Mouse (Mus musculus) forebrain, embryonic 10.5 days (tissue): Measurements from ENCODE around the gene Cyp3a41b. TPM values are rescaled to one million over a fixed set of nuclear protein-coding genes. Genes with fewer than 3 reads are reported as not detected.
"Not testable (repeated sequence)": the region's sequence is repeated elsewhere in the genome, so short reads cannot be mapped to it uniquely, and the experiment has no call there.

Experiments
- DNase-seq: peaks from one replicate; pipeline ENCODE4 v3.0.0-alpha.2; 2017; ENCODE audit warnings: low spot score; ENCODE audit errors: extremely low spot score
- H3K27ac ChIP-seq: fragments of 300-500 bp; sonication (generic); 2 replicates; pipeline ENCODE4 v1.5.1; 2016; ENCODE audit warnings: mild to moderate bottlenecking
- H3K27me3 ChIP-seq: fragments of 300-500 bp; sonication (generic); 2 replicates; pipeline ENCODE4 v1.6.1; 2016; ENCODE audit warnings: mild to moderate bottlenecking; ENCODE audit not compliant: poor library complexity, severe bottlenecking
- H3K36me3 ChIP-seq: fragments of 300-500 bp; sonication (generic); replicated peaks from 2 replicates; pipeline ENCODE4 v1.6.1; 2016; ENCODE audit warnings: mild to moderate bottlenecking, moderate library complexity
- H3K4me1 ChIP-seq: fragments of 300-500 bp; sonication (generic); 2 replicates; pipeline ENCODE4 v1.6.1; 2016
- H3K4me3 ChIP-seq: fragments of 300-500 bp; sonication (generic); 2 replicates; pipeline ENCODE4 v1.5.1; 2016; ENCODE audit warnings: mild to moderate bottlenecking, moderate library complexity
- H3K9me3 ChIP-seq: fragments of 300-500 bp; sonication (generic); 2 replicates; pipeline ENCODE4 v1.6.1; 2016; ENCODE audit warnings: mild to moderate bottlenecking, moderate library complexity
- WGBS: fragments of 180-500 bp; shearing (Covaris S2); methylation state at CpG from one replicate; pipeline ENCODE4 v1.1.7; 2016; 5-methylcytosine and 5-hydroxymethylcytosine counted together
- polyA plus RNA-seq: library from polyadenylated mRNA; unstranded; fragments of >200 nt; fragmentation: Nextera tagmentation; extraction: Ambion mirVana; gene quantifications from 2 replicates; pipeline ENCODE4 v1.2.1, GENCODE M21; 2016

Gene Cyp3a41b
- not detected in 2 replicates for polyA plus RNA-seq

DNA sequence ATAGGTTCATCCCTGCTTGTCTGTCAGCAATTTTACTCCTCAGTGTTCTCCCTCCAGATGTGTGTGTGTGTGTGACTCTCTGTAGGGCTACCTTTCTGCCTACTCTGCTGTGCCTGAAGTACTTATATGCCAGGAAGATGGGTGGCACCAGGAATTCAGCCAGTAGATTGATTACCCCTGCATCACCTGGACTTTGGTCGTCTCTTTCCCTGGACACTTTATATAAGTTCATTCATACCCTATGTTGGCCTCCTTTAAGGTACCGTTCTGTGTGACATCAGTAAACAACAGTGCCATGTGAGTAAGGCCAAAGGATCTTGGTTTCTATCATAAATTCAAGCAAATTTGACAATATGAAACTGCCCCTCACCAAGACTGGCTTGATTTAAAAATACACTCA, at the start of gene Cyp3a41b:
Gene Cyp3a41b, minus strand, starts transcription at position 101 of the 400 bp plus-strand sequence.
- H3K4me3 ChIP-seq: not testable (repeated sequence)

DNA sequence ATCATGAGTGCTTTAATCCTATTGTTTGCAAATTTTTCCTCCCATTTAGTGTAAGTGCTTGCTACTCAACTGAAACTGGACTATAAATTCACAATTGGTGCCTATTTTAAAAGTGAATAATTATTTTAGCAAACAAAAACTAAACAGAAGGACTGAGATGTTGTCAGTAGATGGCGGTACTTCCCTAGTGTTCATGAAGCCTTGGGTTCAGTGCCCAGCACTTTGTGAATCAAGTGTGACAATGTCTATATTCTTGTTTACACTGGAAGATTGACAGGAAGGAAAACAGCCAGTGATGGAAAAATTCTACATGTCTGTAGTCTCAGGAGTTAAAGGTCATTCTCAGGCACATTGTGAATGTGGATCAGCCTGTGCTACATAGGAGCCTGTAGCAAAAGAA, 47.8 kb upstream of the Cyp3a41b start:
- not testable (repeated sequence) for H3K4me1 ChIP-seq, H3K36me3 ChIP-seq, H3K4me3 ChIP-seq, H3K27ac ChIP-seq, DNase-seq, H3K27me3 ChIP-seq
- 86% methylated on average over 1 of the region's 1 CpGs for WGBS
- peaks cover 96% of the 10 kb centered on the region for H3K9me3 ChIP-seq

More for the DNA sequence above, at the start of gene Cyp3a41b:
- not testable (repeated sequence) for H3K27ac ChIP-seq, H3K4me1 ChIP-seq, H3K27me3 ChIP-seq, DNase-seq, H3K36me3 ChIP-seq, H3K9me3 ChIP-seq
- WGBS: 71% methylated on average over 1 of the region's 2 CpGs

DNA sequence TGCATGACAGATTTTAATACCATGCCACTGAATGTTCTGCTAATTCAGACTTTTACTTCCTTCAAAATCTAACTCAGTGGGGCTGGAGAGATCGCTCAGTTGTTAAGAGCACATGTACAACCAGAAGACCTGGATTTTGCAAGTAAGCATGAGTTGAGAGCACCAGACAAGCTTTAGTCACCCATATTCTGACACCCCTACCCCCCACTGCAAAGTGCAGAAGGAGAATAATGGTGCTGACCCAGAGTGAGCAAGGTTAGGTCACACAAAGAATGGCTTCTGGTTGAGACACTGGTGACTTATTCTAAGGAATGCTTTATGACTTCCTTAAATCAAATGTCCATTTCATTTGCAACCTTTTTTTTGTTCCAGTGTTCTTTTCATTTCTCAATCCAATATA, 20.4 kb upstream of the Cyp3a41b start:
- H3K27ac ChIP-seq, DNase-seq, H3K27me3 ChIP-seq, H3K4me1 ChIP-seq, H3K36me3 ChIP-seq, H3K4me3 ChIP-seq: not testable (repeated sequence)
- peaks cover 76% of the 10 kb centered on the region for H3K9me3 ChIP-seq
- WGBS: 93% methylated on average over 1 of the region's 1 CpGs

DNA sequence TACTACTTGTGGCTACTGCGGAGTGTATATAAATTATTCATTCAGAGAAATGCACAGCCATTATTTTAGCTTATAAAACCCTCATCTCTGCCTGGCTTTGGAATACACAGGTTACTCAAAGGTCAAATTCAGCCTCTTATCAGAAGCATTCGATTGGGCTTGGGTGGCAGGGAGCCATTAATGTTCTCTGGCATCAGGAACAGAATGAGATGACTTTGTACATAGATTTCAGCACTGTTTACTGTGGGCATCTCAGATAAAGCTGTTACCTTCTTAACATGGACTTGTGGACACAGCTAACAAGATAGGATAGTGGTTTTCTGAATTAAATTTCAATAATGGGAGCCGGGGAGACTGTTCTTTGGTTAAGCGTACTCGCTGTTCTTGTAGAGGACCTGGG, 13.3 kb upstream of the Cyp3a41b start:
- peaks cover 40% of the 10 kb centered on the region for H3K9me3 ChIP-seq
- H3K36me3 ChIP-seq, H3K4me1 ChIP-seq, DNase-seq, H3K27me3 ChIP-seq, H3K27ac ChIP-seq, H3K4me3 ChIP-seq: not testable (repeated sequence)
- 82% methylated on average over 5 of the region's 5 CpGs for whole genome bisulfite sequencing

DNA sequence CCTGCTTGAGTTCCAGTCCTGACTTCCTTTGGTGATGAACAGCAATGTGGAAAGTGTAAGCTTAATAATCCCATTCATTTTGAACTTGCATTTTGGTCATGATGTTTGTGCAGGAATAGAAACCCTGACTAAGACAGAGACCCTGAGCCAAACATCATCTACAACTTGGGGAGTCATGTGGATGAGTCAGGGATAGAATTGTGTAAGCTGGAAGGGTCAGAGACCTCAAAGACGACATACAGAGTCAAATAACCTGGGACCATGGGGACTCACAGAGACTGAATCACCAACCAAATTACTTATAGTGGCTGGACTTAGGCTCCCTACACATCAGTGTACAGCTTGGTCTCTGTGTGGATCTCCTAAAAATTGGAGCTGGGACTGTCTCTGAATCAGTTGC, 7.2 kb downstream of the Cyp3a41b start:
- H3K4me1 ChIP-seq, H3K36me3 ChIP-seq, DNase-seq, H3K27me3 ChIP-seq, H3K4me3 ChIP-seq, H3K27ac ChIP-seq: not testable (repeated sequence)
- 61% methylated on average over 1 of the region's 1 CpGs for WGBS
- peaks cover 12% of the 10 kb centered on the region for H3K9me3 ChIP-seq

DNA sequence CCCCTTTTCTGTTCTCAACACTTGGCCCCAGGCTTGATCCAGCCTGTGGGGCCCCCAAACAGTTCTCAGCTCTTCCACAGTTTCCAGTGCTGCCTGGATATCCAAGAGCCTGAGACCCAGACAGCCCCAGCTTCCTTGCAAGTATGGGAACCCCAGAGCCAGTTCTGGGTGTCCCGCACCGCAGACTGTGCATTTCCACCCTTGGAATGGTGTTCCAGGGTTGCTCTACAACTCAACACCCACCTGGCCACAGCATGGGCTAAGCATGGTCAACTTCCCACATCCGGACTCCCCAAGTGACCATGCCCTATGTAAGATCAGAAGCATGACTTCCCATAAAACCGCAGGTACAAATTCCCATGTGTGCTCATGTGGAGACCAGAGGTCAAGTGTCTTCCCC, 8.9 kb downstream of the Cyp3a41b start:
- not testable (repeated sequence) for DNase-seq, H3K4me1 ChIP-seq, H3K27ac ChIP-seq, H3K36me3 ChIP-seq, H3K27me3 ChIP-seq, H3K4me3 ChIP-seq
- WGBS: 91% methylated on average over 4 of the region's 4 CpGs
- H3K9me3 ChIP-seq: peaks cover 12% of the 10 kb centered on the region

DNA sequence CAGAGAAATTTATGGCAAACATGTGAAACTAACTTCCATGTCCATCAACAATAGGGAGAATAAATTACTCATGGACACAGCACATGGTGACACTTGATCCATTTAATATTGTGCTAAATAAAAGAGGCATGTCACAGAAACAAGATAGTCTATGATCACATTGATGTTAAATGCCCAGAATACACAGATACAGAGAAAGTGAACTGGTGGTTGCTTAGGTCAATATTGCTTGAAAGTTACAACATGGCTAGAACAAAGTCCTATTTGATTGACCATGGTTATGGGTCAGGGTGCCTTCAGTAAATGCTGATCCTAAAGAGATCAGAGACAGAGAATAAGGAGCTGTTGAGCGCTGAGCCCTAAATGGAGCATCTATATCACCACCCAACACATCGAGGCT, 12.6 kb downstream of the Cyp3a41b start:
- not testable (repeated sequence) for H3K27me3 ChIP-seq, DNase-seq, H3K36me3 ChIP-seq, H3K27ac ChIP-seq, H3K4me1 ChIP-seq, H3K4me3 ChIP-seq
- 79% methylated on average over 2 of the region's 2 CpGs for WGBS
- H3K9me3 ChIP-seq: peaks cover 12% of the 10 kb centered on the region

Other genes starting within 250 kb of the Cyp3a41b start
- gene Cyp3a57, start 239.5 kb downstream of the Cyp3a41b start, polyA plus RNA-seq: not detected in 2 replicates
- not detected in 2 replicates for gene Cyp3a16, start 115.0 kb downstream of the Cyp3a41b start, polyA plus RNA-seq
- gene Cyp3a41a, start 135.4 kb upstream of the Cyp3a41b start, polyA plus RNA-seq: not detected in 2 replicates
- not detected in 2 replicates for gene Cyp3a44, start 221.1 kb upstream of the Cyp3a41b start, polyA plus RNA-seq